Mouse (Mus musculus): Measurements from ENCODE around the gene Vmn2r84.

- TF ChIP-seq HCFC1 (IDR thresholded peaks at IDR 0.05; ENCODE audit: borderline replicate concordance, insufficient read depth, low read length) (no peak), MAFK (IDR thresholded peaks at IDR 0.05; ENCODE audit: insufficient read depth, low read depth, low read length) (no peak)
Observed at GRCm38 (mm10) chr10:130420401-130420800, 26.3 kb upstream of the Vmn2r84 start.

Measured in ES-E14 (cell line).